Mouse (Mus musculus) liver, embryonic 14.5 days (tissue): ENCODE measurements around the gene Atg4b. TPM values are rescaled to one million over a fixed set of nuclear protein-coding genes. Genes with fewer than 3 reads are reported as not detected.

ENCODE experiments used
- polyA plus RNA-seq, 2 experiments: library from polyadenylated mRNA; depleted of rRNA in 1 of 2; stranded (reverse) in 1 of 2; unstranded in 1 of 2; fragments of >200 nt; fragmentation: Nextera tagmentation in 1 of 2; extraction: Ambion mirVana in 1 of 2; gene quantifications; 2 replicates each; pipeline versions ENCODE4 v1.2.1 to v1.2.3; 2012 to 2014

The Atg4b gene
- polyA plus RNA-seq, 2 experiments, result 22.6 to 68.2 TPM

Other genes starting within 250 kb of the Atg4b start
- gene Farp2, start 239.4 kb upstream of the Atg4b start, polyA plus RNA-seq (2012; rRNA removed), result 0.61 TPM in 2 replicates
- 1.2 and 1.3 TPM in 2 replicates for gene Farp2, start 239.4 kb upstream of the Atg4b start, polyA plus RNA-seq (2014; fragmentation: Nextera tagmentation; extraction: Ambion mirVana)
- gene Stk25, start 92.8 kb upstream of the Atg4b start, polyA plus RNA-seq (2012; rRNA removed), result 28.4 and 39.2 TPM in 2 replicates
- 39.9 and 41.1 TPM in 2 replicates for gene Stk25, start 92.8 kb upstream of the Atg4b start, polyA plus RNA-seq (2014; fragmentation: Nextera tagmentation; extraction: Ambion mirVana)
- gene Bok, start 65.8 kb upstream of the Atg4b start, polyA plus RNA-seq (2012; rRNA removed), result 1.9 TPM in 2 replicates
- gene Bok, start 65.8 kb upstream of the Atg4b start, polyA plus RNA-seq (2014; fragmentation: Nextera tagmentation; extraction: Ambion mirVana), result 2.8 and 3.0 TPM in 2 replicates
- gene Thap4, start 3.4 kb downstream of the Atg4b start, polyA plus RNA-seq (2012; rRNA removed), result 8.5 and 10.5 TPM in 2 replicates
- gene Thap4, start 3.4 kb downstream of the Atg4b start, polyA plus RNA-seq (2014; fragmentation: Nextera tagmentation; extraction: Ambion mirVana), result 11.5 and 11.7 TPM in 2 replicates
- 99.0 and 128 TPM in 2 replicates for gene Dtymk, start 50.4 kb downstream of the Atg4b start, polyA plus RNA-seq (2012; rRNA removed)
- gene Dtymk, start 50.4 kb downstream of the Atg4b start, polyA plus RNA-seq (2014; fragmentation: Nextera tagmentation; extraction: Ambion mirVana), result 148 and 150 TPM in 2 replicates
- 5.3 and 6.9 TPM in 2 replicates for gene Ing5, start 52.5 kb downstream of the Atg4b start, polyA plus RNA-seq (2012; rRNA removed)
- 7.6 and 9.6 TPM in 2 replicates for gene Ing5, start 52.5 kb downstream of the Atg4b start, polyA plus RNA-seq (2014; fragmentation: Nextera tagmentation; extraction: Ambion mirVana)
- gene D2hgdh, start 73.4 kb downstream of the Atg4b start, polyA plus RNA-seq (2012; rRNA removed), result 6.4 and 6.8 TPM in 2 replicates
- 3.7 and 5.0 TPM in 2 replicates for gene D2hgdh, start 73.4 kb downstream of the Atg4b start, polyA plus RNA-seq (2014; fragmentation: Nextera tagmentation; extraction: Ambion mirVana)
- not detected in 2 replicates for gene Gal3st2, start 109.8 kb downstream of the Atg4b start, polyA plus RNA-seq (2012; rRNA removed)
- gene Gal3st2, start 109.8 kb downstream of the Atg4b start, polyA plus RNA-seq (2014; fragmentation: Nextera tagmentation; extraction: Ambion mirVana), result not detected in 2 replicates
- gene Gal3st2b, start 166.8 kb downstream of the Atg4b start, polyA plus RNA-seq (2012; rRNA removed), result not detected in 2 replicates
- gene Gal3st2b, start 166.8 kb downstream of the Atg4b start, polyA plus RNA-seq (2014; fragmentation: Nextera tagmentation; extraction: Ambion mirVana), result not detected in 2 replicates
- not detected in 2 replicates for gene Gal3st2c, start 239.0 kb downstream of the Atg4b start, polyA plus RNA-seq (2012; rRNA removed)
- gene Gal3st2c, start 239.0 kb downstream of the Atg4b start, polyA plus RNA-seq (2014; fragmentation: Nextera tagmentation; extraction: Ambion mirVana), result not detected in 2 replicates